Mouse (Mus musculus): Measurements from ENCODE around the gene Ttc7. TPM values are rescaled to one million over a fixed set of nuclear protein-coding genes. Genes with fewer than 3 reads are reported as not detected.

Ttc7 gene
- 47.8 and 54.7 TPM in 2 replicates for total RNA-seq (2015)
- total RNA-seq (2017): 53.2 and 58.5 TPM in 2 replicates

DNA sequence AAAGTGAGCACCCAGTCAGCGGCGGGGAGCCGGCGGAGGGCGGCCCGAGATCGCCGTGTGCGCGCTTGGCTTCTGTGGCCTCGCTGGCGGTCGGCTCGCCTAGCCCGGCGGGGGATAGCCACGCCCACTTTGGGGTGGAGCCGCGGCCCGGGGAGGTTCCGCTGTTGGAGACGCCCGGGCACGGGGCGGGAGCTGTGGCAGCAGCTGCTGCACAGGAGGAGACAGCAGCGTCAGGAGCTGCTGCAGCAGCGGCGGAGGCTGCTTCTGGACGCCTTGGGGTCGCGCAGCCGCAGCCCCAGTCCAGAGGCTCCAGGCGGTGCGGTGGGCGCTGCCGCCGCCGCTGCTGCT is at the start of gene Ttc7:
TSS of gene Ttc7 (plus strand) at position 181 of the 348 bp plus-strand sequence.
- ATAC-seq (replicated peaks; ENCODE audit: poor library complexity): peak; percentile 67

DNA sequence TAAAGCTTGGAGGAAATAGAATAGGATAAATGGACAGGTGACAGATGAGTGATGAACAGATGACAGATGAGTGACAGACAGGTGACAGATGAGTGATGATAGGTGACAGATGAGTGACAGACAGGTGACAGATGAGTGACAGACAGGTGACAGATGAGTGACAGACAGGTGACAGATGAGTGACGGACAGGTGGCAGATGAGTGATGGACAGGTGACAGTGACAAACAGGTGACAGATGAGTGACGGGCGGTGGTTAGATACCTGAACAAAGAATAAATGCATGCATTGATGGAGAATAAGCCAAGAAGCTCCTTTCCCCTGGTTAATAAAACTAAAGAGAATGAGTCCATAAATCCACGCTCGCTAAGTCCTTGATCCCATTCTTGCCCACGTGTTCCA is 47.7 kb upstream of the Ttc7 start:
- no peak for ATAC-seq (replicated peaks; ENCODE audit: poor library complexity)

DNA sequence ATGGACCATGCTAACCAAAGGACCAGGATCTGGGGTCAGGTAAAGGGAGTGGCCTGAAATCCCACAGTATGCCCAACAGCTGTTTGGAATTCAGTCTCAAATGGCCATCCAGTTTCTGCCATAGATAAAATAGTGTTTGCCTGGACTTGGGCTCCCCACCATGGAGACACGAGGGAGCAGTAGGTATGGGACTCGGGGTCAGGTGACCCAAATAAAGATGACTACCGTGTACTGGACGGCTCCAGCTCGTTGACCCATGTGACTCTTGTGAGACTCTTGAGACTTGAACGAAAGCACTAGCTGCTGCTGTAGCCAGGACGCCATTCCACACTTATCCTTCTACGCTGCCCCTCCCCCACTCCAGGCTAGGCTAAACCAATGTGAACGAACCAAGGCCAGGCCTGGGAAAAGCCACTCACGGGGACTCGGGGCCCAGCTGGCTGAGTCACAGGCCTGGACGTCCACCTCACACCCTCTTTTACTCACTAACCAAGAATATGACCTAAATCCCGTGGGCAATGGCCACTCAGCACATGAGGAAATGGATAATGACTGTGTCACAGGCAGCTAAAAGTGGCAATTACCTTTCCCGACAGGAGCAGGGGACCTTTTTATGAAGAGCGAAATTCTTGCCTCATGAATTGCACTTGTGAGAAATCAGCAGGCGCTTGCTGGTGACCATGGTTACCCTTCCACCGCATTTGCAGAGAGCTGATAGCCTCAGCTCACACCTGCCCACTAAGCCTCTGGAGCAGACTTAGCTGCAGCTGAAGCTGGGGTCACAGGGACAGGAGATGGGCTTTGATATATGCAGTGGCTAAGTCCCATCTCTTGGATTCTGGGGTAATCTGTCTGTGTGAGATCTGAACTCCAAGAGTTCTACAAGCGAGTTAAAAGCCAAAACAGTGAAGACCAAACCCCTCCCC is 45.7 kb upstream of the Ttc7 start:
- ATAC-seq (replicated peaks; ENCODE audit: poor library complexity): no peak

DNA sequence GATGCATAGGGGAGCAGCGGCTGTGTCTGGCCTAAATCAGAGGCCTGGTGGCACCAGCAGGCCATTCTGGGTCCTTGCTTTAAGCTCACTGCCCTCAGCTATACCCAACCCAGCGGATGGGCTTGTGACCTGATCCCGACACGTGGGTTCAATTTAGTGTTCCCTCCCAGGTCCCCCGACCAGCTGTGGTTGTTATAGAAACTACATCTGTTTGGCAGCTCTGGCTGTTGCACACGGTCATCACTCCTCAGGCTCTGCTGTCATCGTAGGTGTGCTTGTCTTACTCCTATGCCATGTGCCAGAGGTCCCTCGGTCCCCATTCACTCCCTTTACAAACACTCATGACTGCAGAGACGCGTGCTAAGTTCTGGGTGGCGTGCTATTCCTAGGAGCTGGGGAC is 44.9 kb upstream of the Ttc7 start:
- no peak for ATAC-seq (replicated peaks; ENCODE audit: poor library complexity)

DNA sequence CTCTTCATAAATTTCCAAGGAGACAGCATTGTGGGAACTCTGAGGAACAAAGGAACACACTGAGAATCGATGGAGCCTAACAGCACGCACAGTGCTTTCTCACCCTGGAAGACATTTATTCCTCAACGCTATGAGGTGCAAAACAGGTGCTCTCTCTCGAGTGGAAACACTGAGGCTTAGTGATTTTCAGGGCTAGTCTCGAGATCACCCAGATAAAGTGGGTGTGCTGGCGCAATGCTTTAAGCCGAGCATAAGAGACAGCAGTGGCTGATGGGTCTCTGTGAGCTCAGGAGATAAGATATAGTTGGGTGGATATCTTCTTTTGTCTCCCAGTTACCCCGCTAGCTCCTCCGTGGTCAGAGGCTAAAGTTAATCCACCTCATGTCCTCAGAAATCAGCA is 36.6 kb upstream of the Ttc7 start:
- ATAC-seq (replicated peaks; ENCODE audit: poor library complexity): no peak

DNA sequence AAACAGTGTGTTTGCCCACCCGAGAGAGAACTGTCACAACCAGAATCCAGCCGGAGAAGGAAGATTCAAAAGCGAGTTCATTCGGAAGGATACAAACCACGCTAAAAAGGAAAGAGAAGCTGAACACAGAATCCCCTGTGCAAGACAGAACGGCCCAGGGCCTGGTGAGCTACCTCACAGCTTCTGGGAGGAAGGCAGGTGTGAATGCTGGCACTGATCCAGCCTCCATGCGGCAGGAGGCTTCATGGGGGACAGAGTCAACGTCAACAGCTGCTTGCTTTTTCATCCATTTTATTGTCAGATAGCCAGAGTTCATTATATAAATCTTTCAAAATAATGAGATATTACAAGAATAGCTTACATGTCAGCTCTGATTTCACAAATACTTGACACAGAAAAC is 28.3 kb upstream of the Ttc7 start:
- ATAC-seq (replicated peaks; ENCODE audit: poor library complexity): no peak

DNA sequence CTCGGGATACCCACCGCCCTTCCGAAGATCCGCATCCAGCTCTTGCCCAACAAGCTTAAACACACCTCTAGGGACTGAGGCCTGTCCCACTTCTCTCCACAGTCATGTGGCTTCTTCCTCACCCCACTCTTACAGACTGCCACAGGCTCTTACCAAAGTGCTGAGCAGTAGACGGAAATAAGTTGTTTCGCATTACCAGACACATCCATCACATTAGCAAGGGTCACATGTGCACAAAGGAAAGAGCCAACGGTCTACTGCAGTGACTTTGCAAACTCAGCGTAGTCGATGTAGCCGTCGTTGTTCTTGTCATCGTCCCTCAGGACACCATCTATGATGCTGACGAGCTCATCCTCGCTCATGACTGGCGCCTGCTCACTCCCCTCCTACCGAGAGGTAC is 27.0 kb upstream of the Ttc7 start:
- ATAC-seq (replicated peaks; ENCODE audit: poor library complexity): peak; percentile 93

DNA sequence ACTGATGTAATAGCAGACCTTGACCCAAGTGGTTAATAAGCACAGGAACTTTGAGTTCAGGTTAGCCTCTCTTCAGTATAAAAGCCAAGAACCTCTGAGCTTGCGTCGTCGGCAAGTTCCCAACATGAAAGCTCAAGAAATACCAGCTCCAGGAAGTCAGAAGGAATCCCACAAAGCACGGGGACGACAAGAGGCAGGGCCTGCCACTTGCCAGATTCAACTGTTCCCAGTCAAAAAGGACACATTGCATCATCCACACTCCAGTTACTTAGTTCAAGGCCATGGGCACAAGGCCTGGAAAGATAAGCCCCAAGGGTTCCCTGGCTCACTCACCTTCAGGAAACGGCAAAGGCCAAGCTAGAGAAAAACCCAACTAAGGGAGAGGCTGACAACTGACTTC is 19.3 kb upstream of the Ttc7 start:
- no peak for ATAC-seq (replicated peaks; ENCODE audit: poor library complexity)

DNA sequence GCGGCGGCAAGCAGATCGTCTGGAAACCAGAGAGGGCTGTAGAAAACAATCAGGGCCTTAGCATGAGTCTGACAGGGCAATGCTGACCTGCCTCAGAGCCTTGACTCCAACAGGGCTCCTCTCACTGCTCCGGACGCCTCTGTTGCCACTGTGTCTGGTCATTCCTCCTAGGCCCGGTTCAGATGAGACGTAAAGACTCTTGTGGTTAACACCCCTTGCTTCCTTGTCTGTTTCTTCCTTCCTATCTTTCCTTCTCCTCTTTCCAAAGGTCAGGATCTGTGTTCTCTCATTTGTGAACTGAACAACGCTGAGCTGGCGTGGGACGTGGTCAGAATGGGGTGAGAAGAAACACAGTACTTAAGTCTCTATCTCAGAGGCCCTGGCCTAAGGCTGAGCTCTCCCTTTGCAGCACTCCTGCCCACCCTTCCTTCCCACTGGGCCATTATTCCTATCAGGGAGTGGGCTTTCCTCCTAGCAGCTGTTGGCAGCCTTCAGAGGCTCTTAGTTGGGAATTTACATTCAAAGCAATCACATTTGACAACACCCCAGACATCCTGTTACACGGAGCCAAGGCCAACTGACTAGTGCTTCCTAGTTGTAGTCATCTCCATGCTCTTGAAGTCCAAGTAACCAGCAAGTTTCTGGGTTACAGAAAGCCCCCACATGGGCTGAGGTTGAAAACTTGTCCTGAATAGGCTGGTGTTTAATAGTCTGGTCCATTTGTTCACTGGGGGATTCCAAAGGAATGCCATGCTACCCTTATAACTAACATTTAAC is 18.4 kb upstream of the Ttc7 start:
- no peak for ATAC-seq (replicated peaks; ENCODE audit: poor library complexity)

DNA sequence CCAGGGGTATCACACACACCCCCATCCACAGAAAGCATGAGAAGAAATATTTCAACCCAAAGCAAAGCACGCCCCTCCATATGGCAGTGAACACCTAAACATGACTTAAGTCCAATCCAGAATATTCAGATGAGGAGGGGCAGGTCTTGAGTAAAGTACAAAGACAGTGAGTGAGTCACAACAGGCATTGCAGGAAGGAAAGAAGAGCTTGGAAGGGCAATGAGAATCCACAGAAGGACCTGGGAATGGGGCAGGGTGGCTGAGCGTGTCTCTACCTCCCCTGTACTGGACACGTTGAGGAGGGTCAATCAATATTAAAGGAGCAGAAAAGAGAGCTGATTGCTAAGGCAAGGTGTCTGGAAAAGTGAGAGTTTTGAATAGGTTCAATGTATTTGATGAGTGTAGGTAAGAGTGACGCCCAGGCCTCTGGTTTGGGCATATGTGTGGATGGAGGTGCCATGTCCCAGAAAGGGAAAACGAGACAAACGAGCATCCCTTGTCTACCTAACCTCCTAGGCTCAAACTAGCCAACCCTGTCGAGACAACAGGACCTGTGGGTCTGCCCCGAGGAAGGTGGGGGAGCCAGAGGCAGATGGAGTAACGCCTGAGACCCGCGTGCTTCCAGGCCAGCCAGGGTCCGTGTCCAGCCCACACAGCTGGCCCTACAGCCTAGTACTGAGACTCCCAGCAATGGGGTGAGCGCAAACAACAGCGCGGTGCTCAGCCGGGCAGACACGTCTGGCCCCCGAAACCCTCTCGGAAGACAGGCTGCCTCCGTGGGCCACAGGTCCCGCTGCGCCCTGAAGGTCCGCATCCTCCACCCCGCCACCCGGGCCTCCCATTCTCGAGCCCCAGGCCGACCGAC is 17.5 kb upstream of the Ttc7 start:
- ATAC-seq (replicated peaks; ENCODE audit: poor library complexity): peak; percentile 42

DNA sequence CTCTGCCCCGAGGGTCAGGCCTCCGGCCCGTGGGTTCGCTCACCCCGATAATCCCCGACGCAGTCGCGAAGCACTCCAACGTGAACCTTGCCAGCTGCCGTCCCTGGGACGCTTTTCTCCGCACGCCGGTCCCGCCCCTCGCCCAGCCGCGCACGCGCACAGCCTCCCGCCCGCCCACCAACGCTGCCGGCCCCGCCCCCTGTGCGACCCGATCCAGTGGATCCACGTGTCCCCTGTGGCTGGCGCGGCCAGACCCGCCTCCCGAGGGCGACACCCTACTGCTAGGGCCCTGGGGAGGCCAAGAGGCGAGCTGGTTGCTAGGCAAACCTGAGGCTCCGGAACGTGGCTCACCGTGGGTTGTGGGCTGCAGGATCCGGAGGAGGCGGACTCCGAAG is 16.9 kb upstream of the Ttc7 start, which contains the start of gene Mcfd2:
TSS of gene Mcfd2 (minus strand) at position 144 of the 395 bp plus-strand sequence.
- ATAC-seq (replicated peaks; ENCODE audit: poor library complexity): peak; percentile 96

DNA sequence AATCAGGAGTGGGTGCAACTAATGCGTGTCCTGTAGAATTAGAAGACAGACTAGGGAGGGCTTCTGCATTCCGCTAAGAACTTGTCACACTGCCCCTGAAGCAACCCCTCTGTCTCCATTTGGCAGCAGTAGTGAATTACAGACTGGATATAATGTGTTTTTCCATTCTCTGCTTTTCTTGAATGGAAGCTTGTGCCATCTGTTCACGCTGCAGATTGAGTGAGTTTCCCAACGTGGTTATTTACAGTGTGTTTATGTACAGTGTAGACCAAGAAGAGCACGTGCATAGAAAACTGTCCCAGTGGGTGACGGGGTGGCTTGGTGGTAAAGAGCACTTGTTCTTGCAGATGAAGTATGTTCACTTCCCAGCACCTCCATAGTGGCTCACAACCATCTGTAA is 13.2 kb upstream of the Ttc7 start:
- no peak for ATAC-seq (replicated peaks; ENCODE audit: poor library complexity)

DNA sequence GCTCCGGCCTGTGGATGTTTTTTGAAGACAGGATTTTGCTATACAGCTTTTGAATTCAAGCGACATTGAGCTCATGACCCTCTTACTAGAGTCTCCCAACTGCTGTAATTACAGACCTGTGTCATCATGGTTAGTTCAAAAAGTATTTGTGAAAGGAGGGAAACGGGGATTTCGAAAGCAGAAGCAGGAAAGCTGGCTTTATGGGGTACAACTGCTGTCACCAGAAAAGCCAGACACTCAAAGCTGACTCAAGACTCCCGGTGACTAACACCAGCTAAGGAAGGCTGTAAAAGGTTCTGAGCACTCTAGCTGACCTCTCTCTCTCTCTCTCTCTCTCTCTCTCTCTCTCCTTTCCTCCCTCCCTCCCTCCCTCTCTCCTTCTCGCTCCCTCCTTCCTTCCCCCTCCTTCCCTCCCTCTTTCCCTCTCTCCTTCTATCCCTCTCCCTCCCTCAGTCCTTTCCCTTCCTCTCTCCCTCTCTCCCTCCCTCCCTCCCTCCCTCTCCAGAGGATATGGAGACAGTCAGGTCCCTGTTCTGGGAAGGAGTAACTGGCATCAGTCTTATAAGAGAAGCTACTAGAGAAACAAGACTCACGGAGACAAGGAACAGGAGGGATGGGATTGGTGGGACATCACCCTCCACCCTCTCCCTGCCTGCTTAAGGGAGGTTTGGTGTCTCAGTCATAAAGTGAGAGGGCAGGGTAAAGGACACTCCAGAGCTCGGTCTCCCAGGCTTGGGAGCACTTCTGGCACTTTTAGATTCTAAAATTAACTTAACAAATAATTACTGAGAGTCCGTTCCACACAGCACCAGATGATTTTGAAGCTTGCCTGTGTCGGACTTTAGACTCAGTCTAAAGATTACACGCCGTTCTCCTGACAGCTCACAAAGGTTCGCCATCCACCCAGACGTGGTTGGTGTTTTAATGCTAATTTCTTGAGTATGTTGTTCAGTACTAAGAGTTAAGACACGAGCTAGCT is 7.0 kb upstream of the Ttc7 start:
- ATAC-seq (replicated peaks; ENCODE audit: poor library complexity): peak; percentile 76

DNA sequence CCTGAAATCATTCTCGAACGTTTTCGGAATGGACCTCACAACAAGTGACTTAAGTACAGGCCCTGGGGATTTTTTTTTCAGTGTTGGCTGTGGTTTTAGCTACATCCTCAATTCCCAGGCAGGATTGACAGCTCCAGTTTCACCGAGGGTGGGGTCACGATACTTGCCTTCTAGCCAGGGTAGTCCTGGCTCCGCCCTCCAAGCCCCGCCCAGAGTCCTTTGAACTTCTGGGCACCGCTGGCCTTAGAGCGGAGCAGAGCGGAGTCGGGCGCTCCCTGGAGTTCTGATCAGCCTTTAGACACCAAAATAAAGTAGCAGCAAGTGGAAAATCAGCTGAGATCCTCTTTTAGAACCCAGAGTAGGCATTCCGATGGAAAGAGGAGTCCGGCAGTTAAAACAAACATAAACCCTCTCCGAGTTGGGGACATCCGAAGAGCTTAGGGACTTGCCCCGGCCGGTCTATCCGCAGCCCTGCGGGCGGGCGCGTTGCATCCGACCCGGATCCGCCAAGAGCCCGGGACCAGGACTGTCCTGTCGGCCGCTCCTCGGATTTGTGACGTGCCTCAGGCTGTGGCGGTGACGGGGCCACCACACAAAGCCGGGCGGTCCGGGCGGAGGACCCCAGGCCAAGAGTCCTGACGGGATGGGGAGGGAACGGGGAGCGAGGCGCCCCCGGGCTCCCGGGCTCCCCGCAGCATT is 530 bp upstream of the Ttc7 start:
- ATAC-seq (replicated peaks; ENCODE audit: poor library complexity): peak; percentile 67

DNA sequence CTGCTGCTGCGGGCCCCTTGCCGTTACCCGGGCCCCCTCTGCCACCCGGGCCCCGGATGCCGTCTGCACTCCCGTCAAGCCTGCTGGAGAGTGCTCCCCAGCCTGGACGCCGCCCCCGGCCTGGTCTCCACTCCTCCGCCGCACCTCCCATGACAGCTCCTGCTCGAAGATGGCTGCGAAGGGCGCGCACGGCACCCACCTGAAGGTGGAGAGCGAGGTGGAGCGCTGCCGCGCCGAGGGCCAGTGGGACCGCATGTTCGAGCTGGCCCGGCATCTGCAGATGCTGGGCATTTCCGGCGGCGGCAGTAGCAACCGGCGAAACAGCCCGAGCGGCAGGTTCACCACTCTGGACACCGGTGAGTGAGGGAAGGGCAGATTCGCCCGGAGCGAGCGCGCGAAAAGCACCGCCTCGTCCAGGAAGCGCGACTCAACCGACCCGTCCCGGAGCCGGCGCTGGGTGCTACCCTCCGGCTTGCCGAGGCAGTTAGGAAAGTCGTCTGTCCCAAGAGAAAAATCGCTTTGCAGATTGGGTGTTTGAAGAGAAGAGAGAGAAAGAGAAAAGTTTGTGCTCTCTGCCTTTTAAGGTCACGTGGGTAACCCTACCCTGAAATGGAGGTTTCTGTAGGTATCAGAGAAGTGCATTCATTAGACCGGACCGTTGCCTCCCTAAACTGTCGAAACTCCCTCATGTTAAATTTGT is 519 bp downstream of the Ttc7 start:
- peak; percentile 20 for ATAC-seq (replicated peaks; ENCODE audit: poor library complexity)

DNA sequence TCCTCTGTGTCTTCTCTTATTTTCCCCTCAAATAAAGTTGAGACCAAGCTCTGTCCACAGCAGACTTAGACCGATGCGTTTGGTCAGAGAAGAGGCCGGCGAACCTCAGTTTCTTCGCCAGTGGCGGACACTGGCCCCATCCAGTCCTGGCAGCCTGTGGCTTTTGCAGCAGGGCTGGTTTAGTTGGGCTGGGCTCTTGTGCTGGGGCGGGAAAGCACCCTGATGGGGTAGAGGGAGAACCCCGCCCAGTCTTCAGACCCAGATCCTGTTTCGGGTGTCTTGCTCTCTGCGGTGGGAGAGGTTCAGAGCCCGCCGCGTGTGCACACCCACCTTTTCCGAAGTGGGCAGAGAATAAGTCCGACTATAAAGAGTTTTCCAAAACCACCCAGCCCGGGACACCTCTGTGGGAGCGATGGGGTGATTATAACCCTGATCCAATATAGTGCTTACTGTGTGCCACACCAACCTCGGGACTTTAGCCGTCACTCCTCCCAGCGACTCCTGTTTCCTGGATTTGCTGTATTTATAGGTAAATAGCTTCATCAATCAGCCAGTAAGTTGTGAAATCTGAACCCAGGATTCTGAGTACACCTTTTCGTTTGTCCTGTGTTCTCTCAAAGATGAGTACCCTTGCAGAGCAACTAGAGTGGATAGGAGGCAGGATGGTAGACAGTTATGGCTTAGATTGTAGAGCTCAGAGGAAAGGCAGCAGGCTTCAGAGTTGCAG is 1.2 kb downstream of the Ttc7 start:
- ATAC-seq (replicated peaks; ENCODE audit: poor library complexity): peak; percentile 57

DNA sequence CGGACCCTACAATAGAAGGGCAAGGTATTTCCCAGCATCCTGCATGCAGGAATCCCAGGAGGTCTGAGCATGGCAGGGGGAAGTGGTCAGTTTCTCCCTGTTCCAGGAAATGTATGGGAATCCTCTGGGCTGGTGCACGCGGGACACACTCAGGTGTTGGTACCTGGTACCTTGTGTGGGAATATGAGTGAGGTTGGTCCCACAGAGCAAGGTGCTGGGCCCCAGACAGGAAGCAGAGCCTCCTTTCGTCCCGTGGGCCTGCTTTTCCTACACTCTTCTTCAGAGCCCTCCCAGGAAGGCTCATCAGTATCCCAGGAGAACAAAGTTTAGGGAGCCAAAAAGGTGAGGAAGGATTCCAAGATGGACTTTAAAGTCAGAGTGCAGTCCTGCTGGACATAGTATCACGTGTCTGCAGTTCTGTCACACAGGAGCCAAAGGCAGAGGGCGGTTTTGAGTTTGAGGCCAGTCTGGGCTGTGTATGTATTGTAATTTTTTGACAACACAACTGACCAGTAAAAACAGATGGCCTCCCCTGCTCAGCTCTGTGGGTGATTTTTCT is 1.9 kb downstream of the Ttc7 start:
- no peak for ATAC-seq (replicated peaks; ENCODE audit: poor library complexity)
